Mouse (Mus musculus): ENCODE measurements around the gene Chordc1. TPM values are rescaled to one million over a fixed set of nuclear protein-coding genes. Genes with fewer than 3 reads are reported as not detected.
"Not testable (repeated sequence)": the region's sequence is repeated elsewhere in the genome, so short reads cannot be mapped to it uniquely, and the experiment has no call there.

Chordc1 gene
- polyA plus RNA-seq (2016; fragmentation: Nextera tagmentation; extraction: Ambion mirVana): 71.5 and 74.8 TPM in 2 replicates

GRCm38 (mm10) chr9:18291571-18292429, at the start of gene Chordc1:
Chordc1 (plus strand) TSS chr9:18292125.
- ATAC-seq: peak; percentile 99

GRCm38 (mm10) chr9:18275901-18276300, 16.0 kb upstream of the Chordc1 start:
- ATAC-seq: no peak
- Histone ChIP-seq H3K9me3 (replicated peaks) (no peaks in the 10 kb centered on the region), H3K36me3 (no peaks in the 10 kb centered on the region), H3K4me1 (no peaks in the 10 kb centered on the region), H3K27ac (no peak overlapping the region), H3K27me3 (replicated peaks) (no peaks in the 10 kb centered on the region), H3K4me3 (no peak overlapping the region), H3K4me2 (no peak overlapping the region), H3K9ac (no peak overlapping the region)
- WGBS (ENCODE audit: insufficient replicate concordance): 74% methylated on average over 1 of the region's 1 CpGs

More at GRCm38 (mm10) chr9:18291571-18292429, at the start of gene Chordc1:
- Histone ChIP-seq H3K4me1 (peaks cover 13% of the 10 kb centered on the region), H3K27me3 (replicated peaks) (no peaks in the 10 kb centered on the region), H3K27ac (peak within 1 kb of the TSS; percentile 89), H3K36me3 (peaks cover 10% of the 10 kb centered on the region), H3K4me2 (peak within 1 kb of the TSS; percentile 76), H3K9ac (peak within 1 kb of the TSS; percentile 84), H3K4me3 (peak within 1 kb of the TSS; percentile 80), H3K9me3 (replicated peaks) (no peaks in the 10 kb centered on the region)
- 3% methylated on average over 49 of the region's 49 CpGs for WGBS (ENCODE audit: insufficient replicate concordance)

- Histone ChIP-seq H3K9ac (no peak overlapping the region), H3K4me1 (no peaks in the 10 kb centered on the region), H3K27me3 (replicated peaks) (no peaks in the 10 kb centered on the region), H3K4me3 (no peak overlapping the region), H3K9me3 (replicated peaks) (no peaks in the 10 kb centered on the region), H3K36me3 (no peaks in the 10 kb centered on the region), H3K4me2 (no peak overlapping the region), H3K27ac (no peak overlapping the region)
- WGBS (ENCODE audit: insufficient replicate concordance): 18% methylated on average over 2 of the region's 2 CpGs
- no peak for ATAC-seq
Measured at GRCm38 (mm10) chr9:18276844-18277243, 15.1 kb upstream of the Chordc1 start.

GRCm38 (mm10) chr9:18277497-18277896, 14.4 kb upstream of the Chordc1 start:
- H3K4me3 ChIP-seq: no peak overlapping the region

GRCm38 (mm10) chr9:18278693-18279092, 13.2 kb upstream of the Chordc1 start:
- not testable (repeated sequence) for H3K9ac ChIP-seq; H3K9me3 ChIP-seq (replicated peaks); H3K36me3 ChIP-seq; H3K4me3 ChIP-seq; H3K4me2 ChIP-seq; H3K4me1 ChIP-seq; H3K27me3 ChIP-seq (replicated peaks); H3K27ac ChIP-seq; ATAC-seq
- 26% methylated on average over 5 of the region's 5 CpGs for WGBS (ENCODE audit: insufficient replicate concordance)

More at GRCm38 (mm10) chr9:18277497-18277896, 14.4 kb upstream of the Chordc1 start:
- 48% methylated on average over 1 of the region's 1 CpGs for WGBS (ENCODE audit: insufficient replicate concordance)
- no peak overlapping the region for H3K27ac ChIP-seq
- H3K27me3 ChIP-seq (replicated peaks): no peaks in the 10 kb centered on the region
- H3K4me2 ChIP-seq: no peak overlapping the region
- ATAC-seq: no peak
- no peak overlapping the region for H3K9ac ChIP-seq
- H3K36me3 ChIP-seq: no peaks in the 10 kb centered on the region
- no peaks in the 10 kb centered on the region for H3K9me3 ChIP-seq (replicated peaks)
- H3K4me1 ChIP-seq: no peaks in the 10 kb centered on the region

GRCm38 (mm10) chr9:18292443-18292922, 558 bp downstream of the Chordc1 start:
- ATAC-seq: peak; percentile 60
- 2% methylated on average over 23 of the region's 24 CpGs for WGBS (ENCODE audit: insufficient replicate concordance)
- no peaks in the 10 kb centered on the region for H3K9me3 ChIP-seq (replicated peaks)
- peak overlapping the region; percentile 76 for H3K4me2 ChIP-seq
- H3K36me3 ChIP-seq: peaks cover 15% of the 10 kb centered on the region
- H3K27me3 ChIP-seq (replicated peaks): no peaks in the 10 kb centered on the region
- peak overlapping the region; percentile 80 for H3K4me3 ChIP-seq
- peak overlapping the region; percentile 89 for H3K27ac ChIP-seq
- H3K4me1 ChIP-seq: peaks cover 13% of the 10 kb centered on the region
- peak overlapping the region; percentile 84 for H3K9ac ChIP-seq

- 17% methylated on average over 6 of the region's 6 CpGs for WGBS (ENCODE audit: insufficient replicate concordance)
- ATAC-seq: no peak
- peaks cover 13% of the 10 kb centered on the region for H3K4me1 ChIP-seq
- H3K9me3 ChIP-seq (replicated peaks): no peaks in the 10 kb centered on the region
- H3K36me3 ChIP-seq: peaks cover 20% of the 10 kb centered on the region
- peak overlapping the region; percentile 89 for H3K27ac ChIP-seq
- peak overlapping the region; percentile 76 for H3K4me2 ChIP-seq
- H3K4me3 ChIP-seq: peak overlapping the region; percentile 80
- H3K27me3 ChIP-seq (replicated peaks): no peaks in the 10 kb centered on the region
- peak overlapping the region; percentile 84 for H3K9ac ChIP-seq
Measured at GRCm38 (mm10) chr9:18293026-18293781, 1.3 kb downstream of the Chordc1 start.

- Histone ChIP-seq H3K4me3 (no peak overlapping the region), H3K4me2 (no peak overlapping the region), H3K9ac (no peak overlapping the region), H3K27ac (no peak overlapping the region), H3K9me3 (replicated peaks) (no peaks in the 10 kb centered on the region), H3K27me3 (replicated peaks) (no peaks in the 10 kb centered on the region), H3K36me3 (peaks cover 64% of the 10 kb centered on the region), H3K4me1 (peaks cover 10% of the 10 kb centered on the region)
- 77% methylated on average over 6 of the region's 6 CpGs for WGBS (ENCODE audit: insufficient replicate concordance)
- no peak for ATAC-seq
Measured at GRCm38 (mm10) chr9:18298301-18298700, 6.4 kb downstream of the Chordc1 start.

GRCm38 (mm10) chr9:18319990-18320389, 28.1 kb downstream of the Chordc1 start:
- Histone ChIP-seq H3K36me3 (peaks cover 13% of the 10 kb centered on the region), H3K9ac (no peak overlapping the region), H3K4me1 (no peaks in the 10 kb centered on the region), H3K9me3 (replicated peaks) (no peaks in the 10 kb centered on the region), H3K27ac (no peak overlapping the region), H3K27me3 (replicated peaks) (no peaks in the 10 kb centered on the region), H3K4me2 (no peak overlapping the region), H3K4me3 (no peak overlapping the region)
- WGBS (ENCODE audit: insufficient replicate concordance): 90% methylated on average over 3 of the region's 3 CpGs
- no peak for ATAC-seq

Other genes starting within 250 kb of the Chordc1 start
- 0.50 and 0.78 TPM in 2 replicates for gene Naalad2, start 110.9 kb downstream of the Chordc1 start, polyA plus RNA-seq (2016; fragmentation: Nextera tagmentation; extraction: Ambion mirVana)
- gene Ubtfl1, start 112.3 kb downstream of the Chordc1 start, polyA plus RNA-seq (2016; fragmentation: Nextera tagmentation; extraction: Ambion mirVana): not detected in 2 replicates
- not detected in 2 replicates for gene Mbd3l2, start 138.5 kb downstream of the Chordc1 start, polyA plus RNA-seq (2016; fragmentation: Nextera tagmentation; extraction: Ambion mirVana)
- 0.97 and 1.8 TPM in 2 replicates for gene Zfp558, start 186.1 kb downstream of the Chordc1 start, polyA plus RNA-seq (2016; fragmentation: Nextera tagmentation; extraction: Ambion mirVana)
- not detected in 2 replicates for gene Mbd3l1, start 186.2 kb downstream of the Chordc1 start, polyA plus RNA-seq (2016; fragmentation: Nextera tagmentation; extraction: Ambion mirVana)